Mouse (Mus musculus): ENCODE results near the gene Faah.

DNA sequence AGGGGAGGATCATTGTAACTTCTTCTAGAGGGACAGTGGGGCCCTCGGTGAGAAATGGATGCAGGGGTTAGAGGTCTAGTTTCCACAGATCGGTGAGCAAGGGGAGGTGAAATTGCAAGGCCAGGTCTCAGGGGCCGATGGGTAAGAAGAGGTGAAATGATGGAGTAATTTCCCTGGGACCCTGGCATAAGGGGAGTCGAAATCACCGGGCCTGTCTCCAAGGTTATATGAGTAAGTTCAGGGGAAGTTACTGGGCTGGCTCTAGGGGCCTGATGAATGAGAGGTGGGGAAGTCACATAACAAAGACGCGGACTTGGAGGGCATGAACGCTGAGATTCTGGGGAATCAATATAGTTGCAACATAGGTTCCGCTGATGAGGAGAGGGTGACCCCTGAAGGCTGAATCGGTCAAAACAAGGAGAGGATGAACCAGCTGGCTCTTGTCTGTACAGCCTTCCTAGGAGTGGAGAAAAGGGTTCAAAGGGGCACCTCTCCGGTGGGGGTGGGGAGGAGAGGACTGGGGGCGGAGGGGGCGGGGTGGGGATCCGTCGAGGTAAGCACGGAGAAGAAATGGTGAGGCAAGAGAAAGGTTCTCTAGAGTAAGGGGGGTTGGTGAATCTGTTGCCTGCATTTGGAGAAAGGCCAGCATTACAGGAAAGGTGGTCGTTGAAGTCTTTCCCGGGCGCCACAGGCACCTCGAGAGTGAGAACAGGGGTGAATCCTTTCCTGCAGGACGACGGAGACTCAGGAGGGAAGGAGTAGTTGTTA, 35.0 kb upstream of the Faah start:
- no peak for TF ChIP-seq HCFC1 (IDR thresholded peaks at IDR 0.05; ENCODE audit: borderline replicate concordance, insufficient read depth, low read length)
- TF ChIP-seq ZC3H11A (IDR thresholded peaks at IDR 0.05; ENCODE audit: borderline replicate concordance, low read depth, low read length): no peak

Measured in ES-E14 (cell line).